Mouse (Mus musculus): ENCODE results near the gene Zcchc7.

Gene Zcchc7

DNA sequence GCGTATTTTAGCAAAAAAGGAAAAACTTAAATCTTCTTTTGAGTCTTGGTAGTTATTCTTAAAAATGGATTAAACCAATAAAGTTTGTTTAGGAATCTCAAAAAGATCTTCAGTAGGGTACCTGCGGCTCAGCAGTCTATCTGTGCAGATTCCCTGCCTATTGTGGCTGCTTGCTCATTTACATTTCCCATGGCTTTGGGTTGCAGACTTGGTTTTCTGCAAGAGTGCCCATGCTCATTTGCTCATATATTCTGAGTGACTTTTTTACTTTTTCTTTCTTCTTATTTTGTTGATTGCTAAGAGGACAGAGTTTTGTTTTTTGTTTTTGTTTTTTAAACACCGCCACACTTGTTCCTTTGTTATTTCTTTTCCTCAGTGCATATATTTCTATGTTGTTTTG is 19.2 kb downstream of the Zcchc7 start:
- no peak for DNase-seq

DNA sequence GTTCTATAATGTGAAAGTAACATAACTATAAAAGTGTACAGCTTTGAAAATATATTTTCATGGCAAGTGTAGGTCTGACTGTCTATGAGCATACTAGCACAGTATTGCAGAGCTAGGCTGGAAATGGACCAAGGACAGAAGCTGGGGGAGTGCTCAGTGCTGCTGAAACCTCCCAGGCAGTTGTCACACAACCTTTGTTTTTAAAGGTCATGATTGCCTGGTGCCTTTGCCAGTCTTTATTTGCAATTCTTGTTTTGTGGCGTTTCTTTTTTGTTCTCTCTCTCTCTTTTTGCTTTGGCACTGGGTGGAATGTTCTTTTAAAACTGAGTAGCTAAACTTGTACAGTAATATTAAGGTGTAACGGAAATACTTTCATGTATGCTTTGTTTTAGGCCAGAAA is 21.0 kb downstream of the Zcchc7 start:
- peak; percentile 39 for DNase-seq

DNA sequence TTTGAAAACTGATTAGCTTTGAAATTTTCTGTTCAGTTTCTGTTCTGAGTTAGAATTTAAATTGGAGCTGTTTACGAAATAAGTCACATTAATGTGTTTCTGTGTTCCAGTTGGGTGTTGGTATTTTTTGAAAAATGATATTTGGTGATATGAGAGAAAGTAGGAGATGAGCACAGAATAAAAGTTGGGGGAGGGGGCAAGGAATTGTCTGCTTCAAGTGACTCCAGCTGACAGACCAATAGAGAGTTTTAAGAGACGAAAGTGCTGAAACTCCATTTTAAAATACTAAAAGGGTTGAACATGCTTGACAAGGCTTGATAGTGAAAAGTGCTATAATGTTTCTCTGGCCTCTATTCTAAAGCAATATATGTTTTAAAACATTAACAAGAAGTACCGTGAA is 21.4 kb downstream of the Zcchc7 start:
- DNase-seq = no peak

DNA sequence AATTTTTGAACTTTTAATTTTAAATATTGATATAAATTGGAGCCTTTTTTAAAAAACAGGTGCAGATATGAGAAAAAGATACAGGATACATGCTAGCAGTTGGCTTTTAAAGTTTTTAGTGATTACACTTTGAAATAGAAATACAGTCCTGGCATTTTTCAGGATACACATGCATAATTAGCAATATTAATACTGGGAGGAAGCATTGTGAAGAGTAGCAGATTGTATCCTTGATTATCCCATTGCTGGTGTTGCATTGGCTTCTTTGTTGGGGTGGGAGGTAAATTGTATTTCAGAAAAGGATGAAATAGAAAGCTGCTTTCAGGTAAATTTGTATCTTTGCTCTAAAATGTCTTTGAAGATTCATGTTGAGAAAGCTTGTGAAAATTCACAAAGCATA is 22.0 kb downstream of the Zcchc7 start:
- DNase-seq = no peak

DNA sequence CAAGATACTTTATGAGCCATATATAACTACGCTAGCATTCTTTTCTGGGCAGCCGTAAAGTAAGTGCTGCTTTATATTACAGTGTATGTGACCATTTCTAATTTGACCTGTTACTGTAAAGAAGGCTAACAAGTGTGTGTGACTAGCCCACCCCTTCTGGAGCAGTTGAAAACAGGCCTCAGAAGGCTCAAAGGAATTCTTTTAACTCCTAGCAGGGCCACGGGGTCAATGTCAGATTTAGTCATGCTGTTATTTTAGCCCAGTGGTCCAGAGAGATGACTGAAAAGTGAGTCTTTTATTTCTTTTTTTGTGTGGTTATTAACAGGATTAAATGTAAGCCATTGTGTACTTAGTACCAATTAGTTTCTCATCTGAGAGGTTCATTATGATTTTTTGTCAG is 22.6 kb downstream of the Zcchc7 start:
- DNase-seq = no peak

DNA sequence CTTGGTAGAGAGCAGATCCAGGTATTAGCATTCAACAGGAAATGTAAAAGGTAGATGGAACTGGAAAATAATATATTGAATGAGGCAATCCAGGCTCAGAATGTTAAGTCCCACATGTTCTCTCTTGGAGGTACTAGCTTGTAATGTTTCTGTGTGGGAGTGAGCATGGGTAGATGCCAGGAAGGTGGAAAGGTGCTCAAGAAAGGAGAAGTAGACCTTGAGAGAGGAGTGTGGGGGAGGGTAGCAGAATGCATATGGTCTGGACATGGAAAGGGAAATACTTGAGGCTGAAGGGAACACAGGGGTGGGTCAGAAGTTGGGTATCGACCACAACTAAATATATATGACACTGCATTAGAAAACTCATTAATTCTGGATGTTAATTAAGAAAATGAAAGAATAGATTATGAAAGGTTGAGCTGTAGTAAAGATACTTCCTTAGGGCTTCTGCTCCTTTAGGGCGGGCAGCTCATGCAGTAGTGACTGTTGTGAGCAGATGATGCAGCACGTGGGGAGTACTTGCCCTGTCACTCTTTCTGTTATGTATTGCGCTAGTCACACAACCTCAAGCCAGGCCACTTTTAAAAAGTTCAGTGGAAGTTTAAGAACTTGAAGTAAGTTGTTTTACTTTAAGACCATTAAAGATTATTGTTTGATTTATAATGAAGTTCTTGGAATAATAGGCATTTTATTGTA is 24.9 kb downstream of the Zcchc7 start:
- no peak for DNase-seq

DNA sequence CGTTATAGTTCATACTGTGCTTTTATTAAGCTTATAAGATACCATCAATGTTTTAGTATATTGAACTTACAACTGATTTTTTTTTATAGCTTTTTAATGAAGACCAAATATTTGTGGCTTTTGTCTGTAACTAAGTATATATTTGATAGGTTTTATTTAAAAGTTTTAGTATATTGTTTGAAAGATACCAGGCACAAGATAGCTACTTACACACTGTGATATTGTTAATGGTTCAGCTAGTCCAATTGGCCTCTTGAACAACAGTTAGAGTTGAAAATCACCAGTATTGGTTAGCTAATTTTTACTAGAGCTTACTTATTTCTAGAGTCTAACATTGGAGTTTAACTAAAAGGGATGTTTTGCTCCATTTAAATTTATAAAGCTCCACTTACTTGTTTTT is 25.8 kb downstream of the Zcchc7 start:
- DNase-seq = no peak

DNA sequence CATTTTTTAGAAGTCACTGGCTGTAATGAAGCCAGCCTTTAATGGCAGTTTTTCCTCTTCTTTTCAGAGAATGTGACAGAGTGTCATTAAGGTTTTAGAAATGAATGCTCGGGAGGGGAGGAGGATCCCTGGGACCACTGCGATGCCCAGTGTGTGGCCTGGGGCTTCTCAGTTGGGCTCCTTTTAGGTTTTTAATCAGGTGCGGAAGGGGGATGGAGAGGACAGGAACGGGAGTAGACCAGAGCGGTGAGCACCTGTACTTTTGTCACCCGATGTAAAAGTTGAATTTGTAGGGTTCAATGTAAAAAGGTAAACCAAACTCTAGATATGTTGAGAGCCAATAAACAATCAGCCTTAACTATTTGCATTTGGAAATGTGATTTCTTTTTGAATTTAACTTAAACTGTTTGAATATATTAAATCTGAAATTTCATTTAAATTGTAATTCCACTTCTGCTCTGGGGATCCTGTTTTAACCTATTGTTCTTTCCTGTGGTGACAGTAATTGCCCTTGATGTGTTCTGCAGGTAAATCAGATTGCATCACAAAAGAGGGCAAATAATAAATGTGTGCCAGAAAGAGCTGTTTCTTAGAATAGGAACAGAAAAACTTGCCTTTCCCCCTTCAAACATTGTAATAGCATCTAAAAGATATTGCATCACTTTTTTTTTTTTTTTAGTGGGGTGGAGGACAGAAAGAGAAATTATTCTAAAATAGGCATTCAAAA is 28.1 kb downstream of the Zcchc7 start:
- no peak for DNase-seq

DNA sequence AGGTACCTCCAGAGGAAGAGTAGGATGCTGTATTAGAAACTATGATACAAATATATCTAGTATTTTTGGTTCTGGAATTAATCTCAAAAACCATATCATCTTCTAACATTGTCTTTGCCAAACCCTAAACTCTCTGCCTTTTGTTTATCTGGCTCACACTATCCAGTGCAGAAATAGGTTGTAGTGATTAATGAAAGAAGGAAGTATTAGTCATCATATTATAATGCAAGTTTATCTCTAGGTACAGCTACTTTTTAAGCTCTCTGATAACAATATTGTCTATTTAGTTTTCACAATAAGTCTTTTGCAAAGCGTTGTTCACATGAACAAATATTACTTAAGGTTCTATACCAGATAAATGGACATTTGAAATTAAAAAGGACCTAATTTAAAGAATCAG is 57.2 kb downstream of the Zcchc7 start:
- DNase-seq = no peak

DNA sequence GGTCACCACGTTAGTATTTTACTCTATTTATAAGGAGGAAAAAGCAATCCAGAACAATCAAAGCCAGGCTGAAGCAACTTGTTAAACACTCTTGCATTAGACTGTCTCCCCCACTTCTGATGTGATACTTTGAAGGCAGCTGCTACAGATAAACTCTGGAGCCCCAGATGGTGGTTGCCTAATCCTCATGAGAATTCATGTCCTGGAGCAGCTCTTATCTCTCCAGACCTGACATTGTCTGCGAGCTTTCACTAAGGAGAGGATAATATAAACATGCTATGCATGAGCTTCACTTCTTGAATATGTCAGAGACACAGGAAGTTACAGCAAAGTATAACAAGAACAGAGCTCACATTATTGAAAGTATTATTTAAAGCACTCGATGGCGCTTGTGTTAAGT is 58.1 kb downstream of the Zcchc7 start:
- no peak for DNase-seq

DNA sequence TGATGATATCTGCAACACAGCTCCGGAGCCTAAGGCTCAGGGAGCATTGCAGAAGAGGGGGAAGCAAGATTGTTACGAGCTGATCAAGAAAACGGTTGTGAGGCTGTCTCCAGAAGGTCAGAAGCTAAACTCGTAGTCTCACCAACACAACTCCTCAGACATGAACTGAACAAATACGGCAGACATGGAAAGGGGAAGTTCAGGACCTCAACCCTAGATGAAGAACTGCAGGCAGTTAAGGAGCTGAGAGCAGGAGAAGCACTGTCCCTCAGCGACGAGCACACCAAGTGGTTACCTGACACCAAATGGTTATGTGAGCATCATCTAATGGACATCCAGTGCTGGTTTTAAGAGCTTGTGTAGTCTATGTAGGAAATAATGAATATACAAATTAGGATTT is 60.9 kb downstream of the Zcchc7 start:
- DNase-seq = no peak

DNA sequence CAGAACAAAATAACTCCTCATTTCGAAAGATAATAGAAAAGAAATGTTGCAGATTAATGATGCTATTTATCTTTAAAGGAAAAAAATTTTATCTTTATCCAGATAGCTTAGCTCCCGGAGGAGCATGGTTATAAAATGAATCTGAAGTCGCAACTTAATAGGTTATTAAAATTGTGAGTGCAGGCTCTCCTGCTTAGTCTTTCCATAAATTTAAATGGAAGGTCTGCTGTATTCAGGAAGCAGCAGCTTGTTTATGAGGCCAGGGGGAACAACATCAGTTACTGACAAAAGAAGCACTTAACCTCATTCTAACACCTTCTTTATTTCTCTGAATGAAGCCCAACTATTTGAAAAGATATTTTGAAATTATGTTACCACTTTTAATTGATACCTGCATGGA is 74.9 kb downstream of the Zcchc7 start:
- no peak for DNase-seq

DNA sequence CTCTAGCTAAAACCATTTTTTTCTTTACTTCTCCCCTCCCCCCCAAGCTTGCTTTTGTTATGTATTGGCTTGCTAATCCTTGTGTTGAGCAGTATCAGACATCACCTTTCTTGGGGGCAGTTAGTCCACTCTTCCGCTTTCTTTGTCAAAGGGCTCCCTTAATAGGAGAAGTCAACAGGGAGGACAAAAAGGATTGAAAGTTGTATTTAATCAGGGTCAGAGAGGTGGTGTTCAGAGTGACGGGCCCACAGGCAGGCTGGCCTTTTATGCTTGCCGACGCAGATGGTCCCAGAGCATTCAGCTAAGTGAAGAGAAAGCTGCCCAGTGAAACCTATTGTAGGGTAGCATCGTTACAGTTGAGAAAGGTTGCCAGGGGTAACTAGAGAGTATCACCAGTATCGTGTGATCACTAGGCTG is 96.2 kb downstream of the Zcchc7 start:
- DNase-seq = no peak

DNA sequence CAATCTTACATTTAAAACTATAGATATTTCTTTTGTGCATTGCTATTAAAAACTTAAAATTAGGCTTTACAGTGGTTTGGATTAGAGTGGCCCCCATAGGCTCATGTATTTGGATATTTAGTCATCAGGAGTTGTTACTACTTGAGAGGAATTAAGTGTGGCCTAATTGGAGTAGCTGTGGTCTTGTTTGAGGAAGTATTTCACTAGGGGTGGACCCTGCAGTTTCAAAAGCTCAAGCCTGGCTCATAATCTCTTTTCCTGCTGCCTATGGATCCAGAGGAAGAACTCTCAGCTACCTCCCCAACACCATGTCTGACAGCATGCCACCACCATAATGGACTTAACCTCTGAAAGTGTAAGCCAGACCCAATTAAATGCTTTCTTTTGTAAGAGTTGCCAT is 115.9 kb downstream of the Zcchc7 start:
- DNase-seq = no peak

DNA sequence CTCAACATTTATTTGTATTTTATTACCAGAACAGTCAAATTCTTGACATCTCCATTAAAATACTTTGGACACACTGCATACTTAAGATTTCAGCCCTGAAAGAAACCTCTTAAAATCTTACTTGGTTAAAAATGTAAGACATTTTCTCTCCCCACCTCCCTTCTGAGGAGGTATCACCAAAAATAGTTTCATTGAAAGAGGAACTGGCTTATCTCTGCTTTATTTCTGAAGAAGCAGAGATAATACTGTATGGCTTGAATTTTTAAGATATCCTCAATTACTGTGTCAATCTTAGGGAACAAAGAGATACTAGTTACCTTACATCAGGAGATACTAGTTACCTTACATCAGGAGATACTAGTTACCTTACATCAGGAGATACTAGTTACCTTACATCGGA is 116.4 kb downstream of the Zcchc7 start:
- DNase-seq = no peak

DNA sequence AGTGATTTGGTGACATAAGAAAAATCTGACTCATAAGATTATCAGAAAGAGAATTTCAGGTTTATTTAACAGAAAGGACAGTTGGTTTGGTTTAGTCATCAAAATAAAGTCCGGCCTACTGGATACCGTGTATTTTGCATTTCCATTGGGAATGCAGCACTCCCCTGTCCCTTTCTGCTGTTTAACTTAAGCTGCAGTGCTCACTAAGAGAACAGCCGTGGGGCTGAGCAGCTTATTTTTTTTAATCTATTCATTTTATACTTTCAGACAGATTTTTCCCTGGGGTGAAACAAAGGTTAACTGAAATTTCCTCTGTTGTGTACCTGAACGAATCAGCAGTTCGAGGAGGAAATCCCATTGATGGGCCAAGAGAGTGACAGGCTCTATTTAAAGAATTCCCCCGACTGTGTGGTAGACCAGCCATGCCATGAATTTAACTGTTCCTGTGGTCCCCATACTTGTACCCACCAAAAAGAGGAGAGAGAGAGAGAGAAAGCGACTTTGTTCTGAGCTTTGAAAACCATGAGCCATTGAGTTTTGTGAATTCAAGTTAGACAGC is 124.5 kb downstream of the Zcchc7 start:
- no peak for DNase-seq

DNA sequence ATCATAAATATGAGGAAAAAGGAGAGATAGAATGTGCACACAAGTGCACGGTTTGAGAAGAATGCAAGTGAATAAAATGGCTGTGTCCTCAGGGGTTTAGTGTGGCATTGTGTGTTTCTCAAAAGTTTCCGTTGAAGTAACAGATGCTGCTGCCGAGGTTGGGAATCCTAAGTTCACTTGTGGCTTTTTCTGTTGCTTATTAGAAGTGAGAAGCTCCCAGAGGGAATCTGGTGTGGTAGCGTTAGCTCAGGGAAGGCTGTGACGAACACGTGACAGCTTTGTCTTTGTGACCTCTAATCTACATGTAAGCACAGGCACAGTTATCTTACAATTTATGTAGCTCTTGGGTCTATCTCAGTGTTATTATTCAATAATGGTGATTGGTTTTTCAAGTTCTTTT is 130.5 kb downstream of the Zcchc7 start:
- DNase-seq = no peak

DNA sequence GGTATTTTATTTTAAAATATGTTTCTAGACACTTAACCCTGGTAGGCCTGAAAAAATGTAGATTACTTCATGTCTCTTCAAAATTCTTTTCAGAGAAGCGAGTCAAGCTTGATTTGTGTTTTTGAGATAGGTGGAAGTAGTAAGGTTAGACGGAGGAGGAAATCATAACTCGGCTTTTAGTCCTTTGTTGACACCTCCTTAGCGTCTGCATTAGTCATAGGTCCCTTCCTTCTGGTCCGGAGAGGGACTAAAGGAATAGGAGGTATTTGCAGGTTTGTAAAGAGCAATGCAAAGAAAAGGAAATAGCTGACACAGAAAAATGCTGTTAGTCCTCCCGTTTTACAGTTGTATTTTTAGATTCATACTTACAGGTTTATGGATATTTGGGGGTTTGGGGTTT is 135.7 kb downstream of the Zcchc7 start:
- DNase-seq = no peak

DNA sequence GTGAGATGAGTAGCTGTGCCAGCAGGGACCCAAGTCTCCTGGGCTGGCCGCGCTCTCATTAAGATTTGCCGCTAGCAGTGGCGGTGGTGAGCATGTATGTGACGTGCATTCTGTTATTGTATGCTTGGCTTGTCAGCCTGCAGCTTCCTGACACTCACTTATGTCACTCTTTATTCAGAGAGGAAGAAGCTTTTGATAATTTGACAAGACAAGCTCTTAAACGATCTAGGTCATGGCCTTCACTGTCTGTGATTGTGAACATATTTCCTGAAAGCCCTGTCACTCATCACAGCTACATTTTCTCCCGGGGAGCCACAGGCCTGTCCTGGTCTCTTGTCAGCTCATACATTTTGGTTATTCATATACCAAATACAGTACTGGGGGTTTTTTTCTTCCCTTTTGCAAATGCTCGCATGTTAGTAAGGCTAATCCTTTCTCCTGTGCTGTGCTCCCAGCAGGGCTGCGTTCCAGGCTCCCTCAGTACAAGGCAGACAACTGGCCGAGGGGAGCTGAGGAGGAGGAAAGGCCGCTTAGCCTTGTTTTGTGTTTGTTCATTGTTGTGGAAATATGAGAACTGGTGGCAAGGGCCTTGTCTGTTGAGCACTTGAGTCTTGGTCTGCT is 150.1 kb downstream of the Zcchc7 start:
- DNase-seq = no peak

DNA sequence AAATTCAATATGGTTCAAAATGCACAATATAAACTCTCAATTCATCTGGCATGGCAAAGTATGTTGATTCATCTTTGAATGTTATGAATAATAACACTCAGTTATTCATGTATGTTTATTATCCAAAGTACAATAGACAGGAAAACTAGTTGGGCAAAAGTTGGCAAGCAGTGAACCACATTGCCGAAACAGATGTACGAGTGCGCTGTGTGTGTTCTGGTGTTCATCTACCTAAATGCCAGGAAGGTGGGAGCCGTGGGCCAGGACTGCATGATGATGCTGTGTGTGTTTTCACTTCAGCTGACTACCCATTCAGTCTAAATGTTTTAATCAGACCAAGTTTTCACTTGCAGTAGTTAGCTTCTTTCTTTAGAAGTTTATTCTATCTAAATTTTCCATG is 150.7 kb downstream of the Zcchc7 start:
- DNase-seq = no peak

DNA sequence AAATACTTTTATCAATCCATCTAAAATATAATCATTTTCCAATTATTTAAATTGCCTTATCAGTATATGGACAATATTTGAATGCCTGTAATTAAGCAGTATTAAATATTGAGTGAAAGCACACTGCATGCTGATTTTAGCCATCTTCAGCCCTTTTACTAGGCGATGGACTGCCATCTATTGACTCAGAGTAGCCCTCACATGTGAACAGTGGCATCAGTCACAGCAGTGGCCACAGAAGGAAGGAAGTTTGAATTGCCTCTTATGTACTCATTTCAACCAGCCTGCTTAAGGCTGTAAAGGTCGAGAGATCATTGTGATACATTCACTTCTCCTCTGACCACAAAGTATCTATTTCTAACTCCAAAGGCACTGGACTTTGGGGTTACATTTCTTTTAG is 154.4 kb downstream of the Zcchc7 start:
- DNase-seq = no peak

DNA sequence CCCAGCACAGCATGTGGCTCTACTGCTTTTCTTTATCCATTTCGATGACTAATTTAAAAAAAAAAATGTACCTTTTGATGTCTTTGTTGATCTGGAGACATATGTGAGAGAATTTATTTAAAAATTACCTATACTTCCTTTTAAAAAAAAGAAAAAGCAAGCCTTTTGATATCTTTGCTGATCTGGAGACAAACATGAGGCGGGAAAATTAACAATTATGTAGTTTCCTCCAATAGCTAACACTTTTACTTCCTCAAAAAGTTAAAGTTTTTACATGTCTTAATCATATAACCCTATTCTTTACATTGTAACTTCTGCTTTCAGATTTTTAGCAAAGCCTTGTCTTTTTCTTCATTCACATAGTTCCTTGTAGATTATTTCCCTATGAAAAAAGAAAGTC is 155.2 kb downstream of the Zcchc7 start:
- DNase-seq = no peak

DNA sequence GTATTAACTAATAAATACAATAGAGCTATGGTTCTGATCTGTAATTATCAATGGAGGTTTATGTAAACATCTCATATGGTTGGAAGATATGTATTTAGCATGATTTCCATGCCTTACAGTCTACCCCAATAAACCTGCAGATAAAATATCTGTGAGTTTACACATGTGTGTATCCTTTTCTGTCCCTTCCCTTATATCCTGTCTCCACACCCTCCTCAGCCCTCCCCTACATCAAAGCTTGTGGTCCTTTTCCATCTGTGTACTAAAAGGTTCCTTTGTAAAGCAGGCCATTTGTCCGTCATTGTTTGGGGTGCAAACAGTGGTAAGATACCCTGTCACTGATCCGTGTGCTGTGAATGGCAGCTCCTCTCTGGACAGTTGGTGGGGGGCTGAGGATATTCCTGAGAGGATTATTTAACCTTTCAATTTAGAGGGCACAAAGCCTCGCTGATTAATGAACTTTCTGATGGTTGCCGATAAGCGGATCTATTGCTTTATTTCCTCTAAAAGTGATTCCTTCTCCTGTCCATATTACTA is 161.7 kb downstream of the Zcchc7 start:
- no peak for DNase-seq

DNA sequence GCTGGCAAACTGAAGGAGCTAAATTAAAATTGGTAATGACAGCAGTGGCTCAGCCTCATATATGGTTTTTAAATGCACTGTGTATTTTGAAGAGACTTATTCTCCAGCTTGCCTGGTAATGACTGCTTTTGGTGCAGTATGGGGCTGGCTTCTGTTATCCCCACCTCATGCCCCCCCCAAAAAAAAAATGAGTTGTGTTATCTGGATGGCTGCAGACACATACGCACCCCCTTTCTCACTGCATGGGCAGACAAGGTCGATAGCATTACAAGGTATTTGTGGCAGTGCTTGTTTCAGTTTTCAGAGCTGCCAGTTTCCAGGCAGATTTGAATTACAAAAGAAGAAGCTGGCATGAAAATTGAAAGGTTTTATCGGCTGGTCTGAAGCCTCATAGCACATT is 162.2 kb downstream of the Zcchc7 start:
- DNase-seq = no peak
